ENCODE assay signal across 8 mouse cellular contexts in genomic region chr11:75178672-75179208, GRCm38 (mm10). TPM values are rescaled to one million over a fixed set of nuclear protein-coding genes. Genes with fewer than 3 reads are reported as not detected.
DNase-seq lines count a peak whose midpoint lies in the region; ATAC-seq and TF ChIP-seq lines count a peak whose summit lies in the region.

Gene Ovca2 (minus strand): TSS chr11:75178835.

- H3K27me3 ChIP-seq in heart, embryonic 12.5 days (replicated peaks) = no peaks in the 10 kb centered on the region
- H3K27me3 ChIP-seq in kidney, embryonic 16.5 days (ENCODE audit: insufficient read depth, low read length) = no peaks in the 10 kb centered on the region
- H3K27me3 ChIP-seq in liver, adult 2 months (ENCODE audit: control insufficient read depth, insufficient read depth, low read length) = no peaks in the 10 kb centered on the region

- H3K79me2 ChIP-seq in liver, adult 2 months (ENCODE audit: control insufficient read depth, insufficient read depth, low read length) = no peaks in the 10 kb centered on the region

- peak; percentile 97 for ATAC-seq in CD4-positive, CD25-positive, alpha-beta regulatory T cell, adult 4 months
- ATAC-seq in heart, embryonic 12.5 days (ENCODE audit: insufficient number of reproducible peaks, low FRiP score) = peak; percentile 91
- peak; percentile 97 for ATAC-seq in kidney, embryonic 16.5 days (ENCODE audit: low FRiP score, low TSS enrichment)
- ATAC-seq in monocyte, adult 5-6 weeks (replicated peaks; ENCODE audit: insufficient number of reproducible peaks, low FRiP score, low TSS enrichment, poor library complexity, severe bottlenecking) = peak; percentile 88

- peak within 1 kb of the TSS; percentile 76 for H3K4me2 ChIP-seq in heart, embryonic 12.5 days
- peak within 1 kb of the TSS; percentile 88 for H3K4me2 ChIP-seq in kidney, embryonic 16.5 days (replicated peaks; ENCODE audit: low read depth, low read length)

- no peaks in the 10 kb centered on the region for H3K9me3 ChIP-seq in heart, embryonic 12.5 days (replicated peaks)
- no peaks in the 10 kb centered on the region for H3K9me3 ChIP-seq in kidney, embryonic 16.5 days (ENCODE audit: low read length)

- peak; percentile 74 for DNase-seq in c-Kit-negative CD71-positive TER-119-positive erythroid progenitor cells, embryonic 14.5 days (ENCODE audit: low read depth, low spot score)
- peak; percentile 39 for DNase-seq in fat pad, adult 2 months (ENCODE audit: extremely low read depth, low read depth, low spot score)
- peak; percentile 73 for DNase-seq in liver, adult 2 months (ENCODE audit: extremely low read depth, low read depth, low spot score)
- DNase-seq in spleen, postnatal 4 days (ENCODE audit: low spot score in 2 of 2) = peak; percentile 86 to 92

- H3K36me3 ChIP-seq in heart, embryonic 12.5 days = peaks cover 47% of the 10 kb centered on the region
- H3K36me3 ChIP-seq in kidney, embryonic 16.5 days (ENCODE audit: insufficient read depth, low read length) = peaks cover 33% of the 10 kb centered on the region
- no peaks in the 10 kb centered on the region for H3K36me3 ChIP-seq in liver, adult 2 months (ENCODE audit: control insufficient read depth, insufficient read depth, low read length)

- H3K9ac ChIP-seq in heart, embryonic 12.5 days = peak within 1 kb of the TSS; percentile 82
- peak within 1 kb of the TSS; percentile 71 for H3K9ac ChIP-seq in kidney, embryonic 16.5 days (replicated peaks; ENCODE audit: low read length)
- peak within 1 kb of the TSS; percentile 83 for H3K9ac ChIP-seq in liver, adult 2 months (ENCODE audit: low read depth, low read length)

- peak; percentile 89 for TF ChIP-seq CTCF in liver, adult 2 months (IDR thresholded peaks at IDR 0.05; ENCODE audit: low read depth, low read length)

- H3K4me1 ChIP-seq in heart, embryonic 12.5 days (replicated peaks) = peaks cover 19% of the 10 kb centered on the region
- peaks cover 17% of the 10 kb centered on the region for H3K4me1 ChIP-seq in kidney, embryonic 16.5 days (ENCODE audit: insufficient read depth, low read length)
- H3K4me1 ChIP-seq in liver, adult 2 months (ENCODE audit: control insufficient read depth, insufficient read depth, low read length) = 0 out of 2 replicates have a peak, but pooled peaks cover under 1% of the 10 kb centered on the region

- WGBS in heart, embryonic 12.5 days = under 1% methylated on average over 32 of the region's 33 CpGs
- under 1% methylated on average over 33 of the region's 33 CpGs for WGBS in kidney, embryonic 16.5 days
- 3% methylated on average over 33 of the region's 33 CpGs for WGBS in liver, adult 2 months

- H3K4me3 ChIP-seq in heart, embryonic 12.5 days = peak within 1 kb of the TSS; percentile 73
- H3K4me3 ChIP-seq in kidney, embryonic 16.5 days (ENCODE audit: low read length) = peak within 1 kb of the TSS; percentile 71
- peak within 1 kb of the TSS; percentile 79 for H3K4me3 ChIP-seq in liver, adult 2 months (ENCODE audit: insufficient read depth, low read depth, low read length)

- H3K27ac ChIP-seq in heart, embryonic 12.5 days (ENCODE audit: poor library complexity, severe bottlenecking) = peak within 1 kb of the TSS; percentile 48; the same call in 1 of the 2 replicates
- H3K27ac ChIP-seq in kidney, embryonic 16.5 days (ENCODE audit: low read length) = peak within 1 kb of the TSS; percentile 77
- H3K27ac ChIP-seq in liver, adult 2 months (replicated peaks; ENCODE audit: insufficient read depth, low read depth, low read length) = no peak within 1 kb of the TSS

- TF ChIP-seq POLR2A in liver, adult 2 months (IDR thresholded peaks at IDR 0.05; ENCODE audit: extremely low read depth, insufficient read depth, low read length) = peak; percentile 52

RNA-seq across cellular contexts. Expression of gene Ovca2, which starts in this region (rescaled TPM):
- polyA plus RNA-seq in CD4-positive, CD25-positive, alpha-beta regulatory T cell, adult 4 months (2017; shearing (Covaris generic)) = 10 to 100 TPM; 19.2 to 29.4 TPM
- 19.4 and 20.5 TPM in 2 replicates for polyA plus RNA-seq in heart, embryonic 12.5 days (2016; fragmentation: Nextera tagmentation; extraction: Ambion mirVana)
- polyA plus RNA-seq in kidney, embryonic 16.5 days (2015; fragmentation: Nextera tagmentation; extraction: Ambion mirVana) = 26.1 and 26.9 TPM in 2 replicates
- total RNA-seq in liver, adult 2 months (2014; rRNA removed) = 6.7 and 6.9 TPM in 2 replicates
- 5.7 and 8.0 TPM in 2 replicates for polyA plus RNA-seq in liver, adult 2 months (2012; rRNA removed)
- total RNA-seq in monocyte, adult 5-6 weeks (2017) = 8.5 to 15.8 TPM (median 9.5 TPM) in 3 replicates

Comparison
In these comparisons a context has a peak if more than half of its experiments do, and no peak if none do; other contexts are left out.
1. DNase-seq: peak in every context shown above with its lines; median percentile 89 in spleen, postnatal 4 days; 74 in c-Kit-negative CD71-positive TER-119-positive erythroid progenitor cells, embryonic 14.5 days; 73 in liver, adult 2 months; 39 in fat pad, adult 2 months.